Mouse (Mus musculus): Measurements from ENCODE around the gene Khdc4. TPM values are rescaled to one million over a fixed set of nuclear protein-coding genes. Genes with fewer than 3 reads are reported as not detected.

Gene Khdc4
- total RNA-seq, 2 experiments from 2014 or later = 53.6 to 55.1 TPM

Other genes starting within 250 kb of the Khdc4 start
- gene Sema4a, start 224.6 kb upstream of the Khdc4 start, total RNA-seq (2021) = 10 to 100 TPM; 51.3 to 57.7 TPM
- 10 to 100 TPM; 50.0 to 54.2 TPM for gene Lmna, start 175.8 kb upstream of the Khdc4 start, total RNA-seq (2021)
- gene Mex3a, start 153.4 kb upstream of the Khdc4 start, total RNA-seq (2021) = 1 to 10 TPM; 3.3 to 4.2 TPM
- not detected for gene Rab25, start 137.5 kb upstream of the Khdc4 start, total RNA-seq (2021)
- gene Lamtor2, start 132.7 kb upstream of the Khdc4 start, total RNA-seq (2021) = 100 to 1,000 TPM; 108 to 109 TPM
- gene Ubqln4, start 132.0 kb upstream of the Khdc4 start, total RNA-seq (2021) = 10 to 100 TPM; 91.2 to 91.6 TPM
- 100 to 1,000 TPM; 114 to 123 TPM for gene Ssr2, start 109.9 kb upstream of the Khdc4 start, total RNA-seq (2021)
- 100 to 1,000 TPM; 310 to 316 TPM for gene Arhgef2, start 79.8 kb upstream of the Khdc4 start, total RNA-seq (2021)
- not detected for gene Rxfp4, start 32.7 kb upstream of the Khdc4 start, total RNA-seq (2021)
- 10 to 100 TPM; 45.5 to 47.8 TPM for gene Rit1, start 31.0 kb downstream of the Khdc4 start, total RNA-seq (2021)
- gene Syt11, start 89.4 kb downstream of the Khdc4 start, total RNA-seq (2021) = 100 to 1,000 TPM; 491 to 530 TPM
- gene Gon4l, start 149.4 kb downstream of the Khdc4 start, total RNA-seq (2021) = 10 to 100 TPM; 41.6 to 42.3 TPM
- 10 to 100 TPM; 22.8 to 28.7 TPM for gene Msto1, start 228.2 kb downstream of the Khdc4 start, total RNA-seq (2021)

All from left cerebral cortex, postnatal 14 days (tissue).